Mouse (Mus musculus) forebrain, embryonic 15.5 days (tissue): ENCODE measurements around the gene Borcs6. TPM values are rescaled to one million over a fixed set of nuclear protein-coding genes. Genes with fewer than 3 reads are reported as not detected.

Source experiments
- ATAC-seq: fragments of 200-750 bp; cut with Nextera tagmentation; replicated peaks from 2 replicates; pipeline ENCODE4 v1.8.0; 2017; ENCODE audit warnings: mild to moderate bottlenecking, moderate TSS enrichment, moderate library complexity
- H3K27ac ChIP-seq: fragments of 300-500 bp; sonication (generic); replicated peaks from 2 replicates; pipeline ENCODE4 v1.5.1; 2015; ENCODE audit warnings: mild to moderate bottlenecking, inconsistent platforms
- H3K27me3 ChIP-seq: fragments of 300-500 bp; sonication (generic); 2 replicates; pipeline ENCODE4 v1.6.1; 2015; ENCODE audit warnings: inconsistent platforms
- H3K36me3 ChIP-seq: fragments of 300-500 bp; sonication (generic); 2 replicates; pipeline ENCODE4 v1.6.1; 2015; ENCODE audit warnings: mild to moderate bottlenecking, inconsistent platforms
- H3K4me1 ChIP-seq: fragments of 300-500 bp; sonication (generic); 2 replicates; pipeline ENCODE4 v1.6.1; 2015; ENCODE audit warnings: inconsistent platforms
- H3K4me2 ChIP-seq: fragments of 300-500 bp; sonication (generic); replicated peaks from 2 replicates; pipeline ENCODE4 v1.6.1; 2015; ENCODE audit warnings: mild to moderate bottlenecking, inconsistent platforms
- H3K4me3 ChIP-seq: fragments of 300-500 bp; sonication (generic); 2 replicates; pipeline ENCODE4 v1.5.1; 2015; ENCODE audit warnings: mild to moderate bottlenecking, inconsistent platforms
- H3K9ac ChIP-seq: fragments of 300-500 bp; sonication (generic); replicated peaks from 2 replicates; pipeline ENCODE4 v1.6.1; 2015; ENCODE audit warnings: mild to moderate bottlenecking, inconsistent platforms
- H3K9me3 ChIP-seq: fragments of 300-500 bp; sonication (generic); 2 replicates; pipeline ENCODE4 v1.6.1; 2016; ENCODE audit warnings: inconsistent platforms
- WGBS: fragments of 180-500 bp; shearing (Covaris S2); methylation state at CpG from one replicate; pipeline ENCODE4 v1.1.7; 2015; ENCODE audit warnings: mixed read lengths; 5-methylcytosine and 5-hydroxymethylcytosine counted together
- polyA plus RNA-seq: library from polyadenylated mRNA; unstranded; fragments of >200 nt; fragmentation: Nextera tagmentation; extraction: Ambion mirVana; gene quantifications from 2 replicates; pipeline ENCODE4 v1.2.1, GENCODE M21; 2015

The Borcs6 gene
- polyA plus RNA-seq, 1 experiment from 2014 or later, result 15.4 TPM

DNA sequence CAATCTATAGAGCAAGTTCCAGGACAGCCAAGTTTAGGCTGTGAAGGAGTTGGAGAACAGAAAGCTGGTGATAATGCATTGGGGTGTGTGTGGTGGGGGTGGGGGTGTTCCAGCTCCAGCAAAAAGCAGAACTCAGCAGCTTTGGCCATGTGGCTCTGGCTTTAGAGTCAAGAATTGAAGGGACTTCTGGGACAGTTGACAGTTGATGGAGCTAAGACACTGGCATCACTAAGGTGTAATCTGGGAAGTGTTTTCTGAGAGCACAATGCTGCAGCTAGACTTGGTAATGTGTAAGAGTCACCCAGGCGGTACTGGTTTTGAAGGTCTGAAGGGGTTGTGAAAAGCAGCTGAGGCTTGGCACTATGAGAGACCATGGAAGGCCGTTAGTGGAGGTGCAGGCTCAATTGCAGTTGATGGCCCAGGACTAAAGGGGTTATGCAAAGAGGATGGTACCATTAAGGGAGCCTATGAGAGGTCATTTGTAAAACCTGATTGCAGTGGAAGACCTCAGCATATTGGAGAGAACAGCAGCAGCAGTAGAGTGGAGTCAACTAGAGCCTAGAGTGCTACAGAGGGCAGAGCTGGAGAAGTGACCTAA, 6.6 kb upstream of the Borcs6 start:
- no peak overlapping the region for H3K27ac ChIP-seq
- H3K4me1 ChIP-seq, result peaks cover 8% of the 10 kb centered on the region
- H3K9ac ChIP-seq, result no peak overlapping the region
- no peaks in the 10 kb centered on the region for H3K27me3 ChIP-seq
- H3K4me3 ChIP-seq, result no peak overlapping the region
- no peak overlapping the region for H3K4me2 ChIP-seq
- ATAC-seq, result no peak
- no peaks in the 10 kb centered on the region for H3K36me3 ChIP-seq
- WGBS, result 93% methylated on average over 2 of the region's 2 CpGs
- H3K9me3 ChIP-seq, result no peaks in the 10 kb centered on the region

DNA sequence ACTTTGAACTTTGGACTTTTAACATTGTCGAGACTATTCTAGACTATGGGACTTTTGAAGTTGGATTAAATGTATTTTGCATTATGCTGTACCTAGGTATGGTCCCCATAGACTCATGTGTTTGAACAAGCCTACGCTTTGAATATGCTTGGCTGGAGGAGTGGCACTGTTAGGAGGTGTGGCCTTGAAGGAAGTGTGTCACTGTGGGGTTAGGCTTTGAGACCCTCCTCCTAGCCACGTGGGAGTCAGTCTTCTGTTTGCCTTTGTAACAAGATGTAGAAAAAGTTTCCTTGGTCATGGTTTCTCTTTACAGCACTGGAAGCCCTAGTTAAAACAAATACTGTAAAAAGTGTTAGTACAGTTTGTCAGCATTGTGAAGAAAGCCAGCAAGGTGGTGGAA, 5.7 kb upstream of the Borcs6 start:
- H3K36me3 ChIP-seq, result no peaks in the 10 kb centered on the region
- no peak overlapping the region for H3K4me3 ChIP-seq
- no peak overlapping the region for H3K9ac ChIP-seq
- WGBS, result 78% methylated on average over 3 of the region's 3 CpGs
- H3K27me3 ChIP-seq, result no peaks in the 10 kb centered on the region
- no peaks in the 10 kb centered on the region for H3K9me3 ChIP-seq
- no peak overlapping the region for H3K4me2 ChIP-seq
- no peak for ATAC-seq
- peaks cover 10% of the 10 kb centered on the region for H3K4me1 ChIP-seq
- H3K27ac ChIP-seq, result no peak overlapping the region

DNA sequence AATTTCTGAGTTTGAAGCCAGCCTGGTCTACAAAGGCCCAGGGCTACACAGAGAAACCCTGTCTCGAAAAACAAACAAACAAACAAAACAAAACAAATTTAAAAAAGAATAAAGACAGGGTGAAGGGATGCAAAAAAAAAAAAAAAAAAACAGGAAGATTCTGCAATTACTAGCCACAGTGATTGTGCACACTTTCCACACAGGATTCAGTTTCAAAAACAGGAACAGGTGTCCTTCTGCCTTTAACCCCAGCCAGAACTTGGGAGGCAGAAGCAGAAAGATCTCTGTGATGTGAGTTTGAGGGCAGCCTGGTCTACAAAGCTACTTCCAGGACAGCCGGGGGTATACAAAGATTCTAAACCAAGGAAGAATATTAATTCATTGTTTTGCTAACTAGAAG, 1.3 kb upstream of the Borcs6 start:
- Histone ChIP-seq H3K4me3 (peak overlapping the region; percentile 94), H3K27me3 (no peaks in the 10 kb centered on the region), H3K9me3 (no peaks in the 10 kb centered on the region), H3K27ac (peak overlapping the region; percentile 87), H3K4me2 (peak overlapping the region; percentile 76), H3K36me3 (no peaks in the 10 kb centered on the region), H3K9ac (peak overlapping the region; percentile 58; the same call in 1 of the 2 replicates), H3K4me1 (peaks cover 36% of the 10 kb centered on the region)
- WGBS, result 66% methylated on average over 2 of the region's 2 CpGs
- ATAC-seq, result no peak

DNA sequence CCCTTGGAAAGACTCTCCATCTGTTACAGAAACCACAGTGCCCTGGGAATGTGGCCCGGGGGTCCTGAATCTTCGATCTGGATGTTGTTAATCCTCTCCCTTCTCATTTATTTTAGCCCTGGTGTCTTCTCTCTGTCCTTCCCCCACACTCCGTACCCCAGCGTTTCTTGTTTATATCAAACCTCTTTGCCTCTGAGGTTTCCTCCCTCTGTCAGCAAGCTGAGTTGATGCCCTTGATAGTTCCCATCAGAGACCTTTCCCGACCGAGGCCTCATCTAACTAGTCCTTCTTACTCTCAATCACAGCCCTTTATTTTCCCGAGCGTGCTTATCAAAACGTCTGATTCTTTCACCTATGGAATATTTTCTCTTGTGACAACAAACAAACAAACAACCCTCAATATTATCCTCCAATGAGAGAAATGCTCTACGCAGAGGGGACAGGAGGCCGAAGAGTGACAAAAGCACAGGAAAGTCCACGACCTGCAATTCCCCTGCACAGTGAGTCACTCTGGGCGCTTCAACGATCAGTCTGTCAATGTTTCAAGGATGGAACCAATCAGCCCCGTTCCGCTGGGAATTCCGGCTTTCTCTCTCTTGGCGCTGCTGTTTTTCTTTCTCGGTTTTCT, 674 bp upstream of the Borcs6 start:
- WGBS, result under 1% methylated on average over 19 of the region's 19 CpGs
- ATAC-seq, result peak; percentile 27; the same call in 1 of the 2 replicates
- Histone ChIP-seq H3K27ac (peak overlapping the region; percentile 87), H3K4me3 (peak overlapping the region; percentile 94), H3K9ac (peak overlapping the region; percentile 58), H3K4me1 (peaks cover 38% of the 10 kb centered on the region), H3K4me2 (peak overlapping the region; percentile 76), H3K27me3 (no peaks in the 10 kb centered on the region), H3K36me3 (no peaks in the 10 kb centered on the region), H3K9me3 (no peaks in the 10 kb centered on the region)

DNA sequence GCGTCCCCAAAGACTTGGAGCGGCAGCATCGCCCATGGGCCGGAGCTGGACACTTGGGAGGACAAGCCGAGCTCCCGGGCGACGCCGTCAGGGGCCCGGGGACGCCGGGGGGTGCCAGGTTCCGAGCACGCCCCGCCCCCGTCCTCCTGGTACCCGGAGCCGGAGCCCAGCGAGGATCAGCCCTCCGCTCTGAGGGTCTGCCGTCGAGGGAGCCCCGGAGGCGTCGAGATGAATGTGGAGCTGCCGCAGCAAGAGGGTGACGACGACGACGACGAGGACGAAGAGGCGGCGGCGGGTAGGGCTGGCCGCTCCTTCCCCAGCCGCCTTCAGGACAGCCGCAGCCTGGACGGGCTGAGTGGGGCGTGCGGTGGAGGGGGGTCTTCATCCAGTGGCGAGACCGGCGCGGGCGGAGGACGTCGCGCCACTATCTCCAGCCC, 476 bp downstream of the Borcs6 start:
- H3K27me3 ChIP-seq, result no peaks in the 10 kb centered on the region
- peak overlapping the region; percentile 67 for H3K9ac ChIP-seq
- ATAC-seq, result peak; percentile 26
- H3K4me3 ChIP-seq, result peak overlapping the region; percentile 94
- H3K27ac ChIP-seq, result peak overlapping the region; percentile 87
- H3K4me2 ChIP-seq, result peak overlapping the region; percentile 91
- under 1% methylated on average over 49 of the region's 49 CpGs for WGBS
- H3K36me3 ChIP-seq, result no peaks in the 10 kb centered on the region
- no peaks in the 10 kb centered on the region for H3K9me3 ChIP-seq
- peaks cover 45% of the 10 kb centered on the region for H3K4me1 ChIP-seq

DNA sequence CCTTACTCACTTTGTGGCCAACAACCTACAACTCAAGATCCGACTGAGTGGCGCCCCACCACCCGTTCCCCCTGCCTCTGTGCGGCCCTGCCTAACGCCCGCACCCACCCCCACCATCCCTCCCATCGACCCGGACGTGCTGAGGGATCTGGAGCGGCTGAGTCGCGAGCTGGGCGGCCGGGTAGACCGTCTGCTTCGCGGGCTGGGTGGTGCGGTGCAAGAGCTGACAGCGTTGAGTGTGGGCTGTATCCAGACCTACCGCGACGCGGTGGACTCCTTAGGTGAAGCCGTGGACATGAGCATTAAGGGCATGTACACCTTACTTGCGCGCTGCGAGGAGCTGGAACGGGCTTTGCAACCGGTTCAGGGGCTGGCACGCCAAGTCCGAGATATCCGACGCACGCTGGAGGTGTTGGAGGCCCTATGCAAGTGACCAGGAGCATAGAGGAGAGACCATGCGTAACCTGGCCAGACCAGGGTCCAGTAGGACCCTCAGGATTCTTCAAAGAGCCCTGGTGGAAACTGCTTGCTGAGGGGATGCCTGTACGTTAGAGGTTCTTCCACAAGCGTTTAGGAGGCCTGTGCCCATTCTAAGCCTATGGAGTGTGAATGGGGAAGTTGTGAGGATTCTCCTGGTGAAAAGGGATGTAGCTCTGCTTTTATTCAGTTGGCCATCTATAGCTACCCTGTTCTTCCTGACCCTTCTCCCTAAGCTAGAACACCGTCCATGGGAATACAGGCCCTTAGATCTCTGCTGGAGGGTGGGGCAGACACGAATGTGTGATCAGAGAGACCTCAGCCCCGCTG, 1.1 kb downstream of the Borcs6 start:
- Histone ChIP-seq H3K27me3 (no peaks in the 10 kb centered on the region), H3K27ac (peak overlapping the region; percentile 87), H3K36me3 (no peaks in the 10 kb centered on the region), H3K9ac (peak overlapping the region; percentile 67), H3K4me3 (peak overlapping the region; percentile 94), H3K4me1 (peaks cover 45% of the 10 kb centered on the region), H3K4me2 (peak overlapping the region; percentile 91), H3K9me3 (no peaks in the 10 kb centered on the region)
- ATAC-seq, result no peak
- 1% methylated on average over 40 of the region's 40 CpGs for WGBS

DNA sequence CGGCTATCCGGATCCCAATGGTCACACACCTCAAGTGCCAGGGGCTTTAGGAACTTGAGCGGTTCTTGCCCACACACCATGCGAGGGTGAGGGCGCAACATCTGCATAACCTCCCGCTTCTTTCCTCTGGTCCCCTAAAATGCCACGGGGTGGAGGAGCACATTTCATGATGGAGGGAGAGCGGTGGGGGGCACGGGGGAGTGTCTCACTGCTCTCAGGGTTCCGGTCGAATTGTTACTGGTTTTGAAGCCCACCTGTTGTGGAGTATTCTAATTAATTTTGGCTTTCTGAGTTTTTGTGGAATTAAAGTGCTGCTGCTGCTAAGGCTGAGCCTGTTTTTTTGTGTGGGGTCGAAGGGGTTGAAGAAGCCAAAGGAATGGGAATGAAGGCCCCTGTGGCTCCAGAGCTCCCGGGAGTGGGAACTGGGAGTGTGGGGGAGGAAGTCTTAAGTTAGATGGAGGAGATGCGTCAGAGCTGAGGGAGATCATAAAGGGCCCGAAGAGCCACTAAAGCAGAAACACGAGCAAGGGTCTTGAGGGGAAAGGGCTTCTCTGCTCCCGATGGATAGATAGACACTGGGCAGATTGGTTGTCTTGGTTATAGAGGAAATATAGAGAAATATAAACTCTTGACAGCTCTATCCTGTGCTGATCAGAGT, 1.9 kb downstream of the Borcs6 start:
- 9% methylated on average over 17 of the region's 17 CpGs for WGBS
- peak overlapping the region; percentile 94 for H3K4me3 ChIP-seq

DNA sequence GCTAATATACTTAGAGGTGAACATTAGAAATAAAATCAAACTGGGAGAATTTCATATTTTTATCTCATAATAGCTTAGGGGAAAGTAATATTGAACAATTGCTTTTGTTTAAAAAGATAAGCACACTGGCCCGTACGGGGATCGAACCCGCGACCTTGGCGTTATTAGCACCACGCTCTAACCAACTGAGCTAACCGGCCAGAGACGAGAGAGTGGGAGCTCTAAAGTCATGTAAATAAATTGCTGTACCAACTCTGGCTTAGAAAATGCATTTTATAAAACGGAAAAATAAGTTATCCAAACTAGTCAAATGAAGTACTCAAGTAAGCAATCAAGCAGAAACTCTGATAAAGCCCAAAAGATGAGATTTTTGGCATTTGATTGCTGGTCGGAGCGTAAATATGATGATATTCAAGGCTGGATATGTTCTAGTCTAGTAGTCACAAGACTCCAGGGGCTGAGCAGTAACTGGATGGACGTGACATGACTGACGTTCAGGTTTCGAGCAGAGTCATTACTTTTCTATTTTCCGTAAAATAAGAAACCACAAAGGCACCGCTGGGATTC, 2.8 kb downstream of the Borcs6 start:
- Histone ChIP-seq H3K36me3 (no peaks in the 10 kb centered on the region), H3K4me2 (peak overlapping the region; percentile 91), H3K27me3 (no peaks in the 10 kb centered on the region), H3K4me1 (peaks cover 60% of the 10 kb centered on the region), H3K4me3 (peak overlapping the region; percentile 66), H3K9ac (no peak overlapping the region), H3K27ac (peak overlapping the region; percentile 81), H3K9me3 (no peaks in the 10 kb centered on the region)
- WGBS, result under 1% methylated on average over 17 of the region's 17 CpGs
- ATAC-seq, result peak; percentile 0; the same call in 1 of the 2 replicates

More for the DNA sequence above, 1.9 kb downstream of the Borcs6 start:
- Histone ChIP-seq H3K4me2 (peak overlapping the region; percentile 91), H3K36me3 (no peaks in the 10 kb centered on the region), H3K27ac (no peak overlapping the region), H3K27me3 (no peaks in the 10 kb centered on the region), H3K9ac (peak overlapping the region; percentile 67), H3K9me3 (no peaks in the 10 kb centered on the region), H3K4me1 (peaks cover 52% of the 10 kb centered on the region)
- no peak for ATAC-seq

DNA sequence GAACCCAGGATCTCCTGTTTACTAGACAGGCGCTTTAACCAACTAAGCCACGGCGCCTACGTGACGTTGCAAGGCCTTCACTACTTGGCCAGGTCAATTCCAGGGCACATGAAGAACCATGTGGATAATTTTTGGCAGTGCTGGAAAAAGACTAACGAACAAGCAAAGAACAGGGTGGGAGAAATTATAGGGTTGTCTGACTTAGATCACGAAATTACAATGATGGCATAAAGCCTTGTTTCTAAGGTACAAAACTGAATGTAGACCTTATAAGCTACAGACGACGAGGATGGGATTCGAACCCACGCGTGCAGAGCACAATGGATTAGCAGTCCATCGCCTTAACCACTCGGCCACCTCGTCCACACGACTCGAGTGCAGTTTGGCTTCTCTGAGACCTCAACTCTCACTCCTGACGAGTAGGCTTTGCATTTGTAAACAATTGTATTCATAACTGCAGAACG, 3.3 kb downstream of the Borcs6 start:
- H3K4me1 ChIP-seq, result peaks cover 60% of the 10 kb centered on the region
- H3K9me3 ChIP-seq, result no peaks in the 10 kb centered on the region
- ATAC-seq, result peak; percentile 52
- peak overlapping the region; percentile 81 for H3K27ac ChIP-seq
- peak overlapping the region; percentile 30; the same call in 1 of the 2 replicates for H3K9ac ChIP-seq
- peak overlapping the region; percentile 91 for H3K4me2 ChIP-seq
- H3K4me3 ChIP-seq, result peak overlapping the region; percentile 66
- no peaks in the 10 kb centered on the region for H3K36me3 ChIP-seq
- WGBS, result under 1% methylated on average over 19 of the region's 19 CpGs
- H3K27me3 ChIP-seq, result no peaks in the 10 kb centered on the region

DNA sequence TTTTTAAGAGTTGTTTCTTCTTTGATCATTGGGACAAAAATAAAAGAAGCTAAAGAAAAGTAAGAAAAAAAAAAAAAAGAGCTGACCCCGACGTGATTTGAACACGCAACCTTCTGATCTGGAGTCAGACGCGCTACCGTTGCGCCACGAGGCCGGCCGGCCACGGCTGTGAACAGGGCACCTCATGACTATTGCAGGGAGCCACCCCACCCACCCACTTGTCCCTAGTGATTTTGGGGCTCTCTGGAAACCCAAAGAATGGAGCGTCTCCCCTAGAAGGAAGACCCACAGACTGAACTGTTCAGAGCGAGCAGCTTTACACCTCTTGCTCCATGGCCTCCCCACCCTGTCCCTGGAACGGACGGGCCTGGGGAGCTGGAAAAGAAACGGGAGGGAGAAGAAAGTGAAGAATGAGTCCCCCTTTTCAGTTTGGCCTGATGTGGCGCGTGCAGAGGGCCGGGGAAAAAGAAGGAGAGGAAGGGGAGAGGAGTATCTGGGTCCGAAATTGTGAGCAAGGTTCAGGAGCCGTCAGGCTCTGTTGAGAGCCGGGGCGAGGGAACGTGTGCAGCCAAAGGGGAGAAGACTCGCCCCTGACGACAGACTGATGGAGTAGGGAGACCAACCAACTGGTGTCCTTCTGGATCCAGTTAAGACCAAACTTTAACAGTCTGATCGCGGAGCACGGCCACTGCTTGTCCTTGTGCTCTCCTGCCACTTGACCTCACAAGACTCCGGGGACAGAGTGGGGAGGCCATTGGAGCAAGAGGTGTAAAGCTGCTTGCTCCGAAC, 4.1 kb downstream of the Borcs6 start:
- H3K27ac ChIP-seq, result peak overlapping the region; percentile 81
- peak overlapping the region; percentile 91 for H3K4me2 ChIP-seq
- no peaks in the 10 kb centered on the region for H3K9me3 ChIP-seq
- H3K27me3 ChIP-seq, result no peaks in the 10 kb centered on the region
- peak overlapping the region; percentile 66 for H3K4me3 ChIP-seq
- no peaks in the 10 kb centered on the region for H3K36me3 ChIP-seq
- H3K4me1 ChIP-seq, result peaks cover 52% of the 10 kb centered on the region
- peak overlapping the region; percentile 54 for H3K9ac ChIP-seq
- under 1% methylated on average over 31 of the region's 31 CpGs for WGBS
- ATAC-seq, result peak; percentile 20
